Mouse (Mus musculus) heart, postnatal 36 days (tissue): ENCODE data around the gene Kcnk3. TPM values are rescaled to one million over a fixed set of nuclear protein-coding genes. Genes with fewer than 3 reads are reported as not detected.
A peak's percentile ranks its signal among the peaks of the same experiment; 100 is the strongest.

ENCODE experiments used
- DNase-seq, 2 experiments: peaks; one replicate each; pipeline ENCODE4 v3.0.0; 2021 to 2022
- intact Hi-C: fragments of 180-260 bp; cut with DNase I; formaldehyde crosslinking; loops from one replicate; pipeline ENCODE4 v1.15.1; 2025
- total RNA-seq, 2 experiments: library from RNA; stranded (reverse); gene quantifications; 2 replicates each; pipeline ENCODE4 v1.2.3; 2021

The Kcnk3 gene
- 100 to 1,000 TPM; 234 to 245 TPM for total RNA-seq

DNA sequence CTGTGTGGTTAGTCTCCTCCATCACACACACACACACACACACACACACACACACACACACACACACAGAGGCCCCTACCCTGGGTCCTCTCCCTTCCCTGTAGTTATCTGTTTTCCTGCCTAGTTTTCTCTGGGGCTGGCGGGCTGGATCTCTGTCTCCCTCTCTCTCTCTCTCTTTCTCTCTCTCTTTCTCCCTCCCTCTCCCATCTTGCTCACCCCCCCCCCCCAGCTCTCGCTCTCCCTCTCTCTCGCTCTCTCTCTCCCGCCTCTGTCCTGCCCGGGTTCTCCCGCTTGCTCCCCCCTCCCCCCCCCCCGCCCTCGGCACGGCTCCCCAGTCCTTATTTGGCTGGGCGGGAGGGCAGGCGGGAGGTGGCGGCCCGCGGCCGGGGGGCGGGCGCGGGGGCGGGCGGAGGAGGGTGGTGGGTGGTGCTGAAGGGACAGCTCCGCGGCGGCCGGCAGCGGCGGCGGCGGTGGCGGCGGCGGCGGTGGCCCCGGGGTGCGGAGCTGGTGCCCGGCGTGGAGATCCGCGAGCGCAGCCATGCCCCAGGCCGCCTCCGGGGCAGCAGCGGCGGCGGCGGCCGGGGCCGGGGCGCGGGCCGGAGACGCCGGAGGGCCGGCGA is at the start of gene Kcnk3:
Kcnk3 (plus strand) TSS at position 490 of the 620 bp plus-strand sequence.
- intact Hi-C loops = loop anchor here (1.0 to 5.0 kb wide), 3 partner anchors 27 to 70 kb away; no protein-coding TSS in a partner anchor
- DNase-seq = peak; percentile 78

DNA sequence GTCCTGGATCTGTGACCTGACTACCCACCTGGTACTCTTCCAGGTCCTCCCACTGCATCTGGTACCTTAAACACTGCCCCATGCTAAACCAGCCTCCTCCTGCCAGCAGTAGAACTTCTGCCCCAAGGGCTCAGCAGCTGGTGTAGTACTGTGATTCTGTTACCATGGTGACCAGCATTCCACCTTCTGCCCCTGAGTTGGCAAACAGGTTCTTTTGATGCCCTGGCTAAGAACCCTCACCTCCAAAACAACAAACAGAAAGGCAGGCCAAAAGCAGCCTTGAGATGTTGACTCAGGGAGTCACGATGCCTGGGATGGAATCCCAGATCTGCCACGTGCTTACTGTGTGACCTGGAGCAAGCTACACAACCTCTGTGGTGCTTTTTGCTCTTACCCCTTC is 42.3 kb upstream of the Kcnk3 start, which contains the start of gene Cib4:
Cib4 (minus strand) TSS at position 139 of the 400 bp plus-strand sequence.
- no peak for DNase-seq
- intact Hi-C loops = no loop called here

DNA sequence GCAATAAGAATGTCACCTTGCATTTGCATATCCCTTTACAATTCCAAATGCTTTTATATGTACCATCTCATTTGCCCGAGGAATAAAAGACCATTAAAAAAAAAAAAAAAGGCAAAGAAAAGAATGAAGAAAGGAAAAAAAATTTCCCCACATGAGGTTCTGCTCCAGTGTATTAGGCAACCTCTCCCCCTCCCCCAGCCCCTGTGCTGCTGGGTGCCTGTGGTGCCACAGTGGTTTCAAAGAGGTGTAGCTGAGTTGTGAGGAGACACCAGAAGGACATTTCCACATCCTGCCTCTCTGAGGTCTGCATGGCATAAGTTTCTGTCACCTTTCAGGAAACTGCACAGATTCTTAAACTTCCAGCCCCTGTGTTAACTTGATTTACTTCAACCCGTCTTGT is 39.3 kb upstream of the Kcnk3 start:
- DNase-seq = no peak
- intact Hi-C loops = no loop called here

DNA sequence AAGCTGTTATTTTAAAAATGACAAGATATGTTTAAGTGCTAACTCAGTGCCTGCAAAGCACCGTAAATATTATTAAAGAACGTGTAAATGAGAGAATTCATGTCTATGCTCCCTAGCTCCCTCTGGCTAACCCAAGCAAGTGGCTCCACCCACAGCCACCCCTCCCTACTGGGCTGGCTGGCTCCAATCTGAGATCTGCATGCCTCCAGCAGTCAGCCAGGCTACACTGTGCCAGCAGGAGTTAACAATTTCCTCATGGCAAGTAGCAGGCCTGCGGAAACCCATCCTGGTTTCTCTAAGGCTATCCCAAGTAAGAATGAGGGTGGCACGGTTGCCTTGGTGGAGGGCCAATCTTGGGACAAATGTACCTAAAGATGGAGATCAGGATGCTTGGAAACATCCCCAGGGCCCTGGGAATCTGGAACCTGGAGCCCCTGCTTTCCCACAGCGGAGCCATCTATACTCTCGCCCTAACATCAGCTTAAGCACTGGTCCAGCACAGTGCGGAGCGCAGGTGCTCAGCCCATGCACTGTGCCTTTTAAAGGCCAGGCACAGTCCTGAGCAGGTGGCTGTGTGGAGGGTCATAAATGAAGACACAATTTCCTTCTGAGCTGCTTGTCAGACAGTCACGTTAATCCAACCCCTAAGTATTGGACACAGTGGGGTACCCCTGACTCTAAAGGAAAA is 37.5 kb upstream of the Kcnk3 start:
- peak; percentile 15 to 16 for DNase-seq
- intact Hi-C loops = no loop called here

DNA sequence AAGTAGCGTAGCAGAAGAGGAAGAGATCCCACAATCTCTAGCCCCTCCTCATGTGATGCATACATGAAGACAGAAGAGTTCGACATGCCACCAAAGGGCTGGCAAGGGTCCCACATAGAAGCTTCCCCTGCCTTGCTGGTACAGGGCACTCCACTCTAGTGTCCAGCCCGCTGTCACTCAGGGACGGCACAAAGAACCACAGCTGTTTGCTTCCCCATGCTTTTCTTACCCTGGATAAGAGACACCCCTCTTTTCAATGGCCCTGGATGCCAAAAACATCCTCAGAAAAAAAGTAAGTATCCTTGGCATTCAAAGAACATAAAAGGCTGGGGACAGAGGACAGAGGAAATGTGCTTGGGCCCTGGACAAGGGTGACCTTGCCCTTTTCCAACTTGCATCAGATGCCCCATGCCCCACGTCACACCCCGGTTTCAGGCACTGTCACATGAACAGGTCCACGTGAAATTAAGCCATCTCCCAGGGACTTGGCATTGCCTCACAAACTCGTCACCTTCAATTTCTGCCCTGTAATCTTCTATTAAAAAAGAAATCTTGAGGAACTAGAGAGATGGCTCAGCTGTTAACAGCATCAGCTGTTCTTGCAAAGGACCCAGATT is 36.8 kb upstream of the Kcnk3 start:
- no peak for DNase-seq
- intact Hi-C loops = no loop called here

DNA sequence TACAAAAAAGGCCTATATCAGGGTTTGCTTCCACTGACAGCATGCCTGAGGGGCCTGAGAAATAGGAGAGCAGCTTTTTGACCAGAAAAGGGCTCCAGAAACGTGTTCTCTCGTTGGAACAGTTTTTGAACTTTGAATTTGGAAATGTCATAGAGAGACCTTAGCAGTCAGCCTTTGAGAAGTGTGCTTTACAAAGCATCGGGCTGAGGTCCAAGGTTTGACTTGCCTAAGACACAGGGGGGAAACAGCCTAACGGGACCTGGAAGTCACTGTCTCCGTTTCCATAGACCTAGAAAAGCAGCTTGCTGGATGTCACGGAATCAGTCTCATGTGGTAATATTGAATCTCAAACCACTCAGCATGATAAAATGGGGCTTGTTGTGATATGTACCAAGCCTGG is 36.0 kb upstream of the Kcnk3 start:
- no peak for DNase-seq
- intact Hi-C loops = no loop called here

DNA sequence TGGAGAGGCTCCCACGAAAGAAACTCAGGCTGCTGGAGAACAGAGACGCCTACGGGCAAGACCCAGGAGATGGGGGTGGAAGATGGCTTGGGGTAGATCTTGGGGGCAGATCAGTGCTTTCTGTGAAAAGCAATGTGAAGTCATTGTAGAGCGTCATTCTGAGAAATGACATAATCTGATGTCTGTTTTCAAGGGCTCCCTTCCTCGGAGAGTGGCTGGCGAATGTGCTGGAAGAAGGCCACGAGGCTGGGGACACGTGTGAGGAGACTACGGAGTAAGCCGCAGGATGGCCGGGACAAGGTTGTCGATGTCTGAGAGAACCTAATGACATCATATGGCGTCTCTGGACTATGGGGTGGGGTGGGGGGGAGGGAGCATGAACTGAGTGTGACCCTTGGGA is 34.0 kb upstream of the Kcnk3 start:
- intact Hi-C loops = no loop called here

DNA sequence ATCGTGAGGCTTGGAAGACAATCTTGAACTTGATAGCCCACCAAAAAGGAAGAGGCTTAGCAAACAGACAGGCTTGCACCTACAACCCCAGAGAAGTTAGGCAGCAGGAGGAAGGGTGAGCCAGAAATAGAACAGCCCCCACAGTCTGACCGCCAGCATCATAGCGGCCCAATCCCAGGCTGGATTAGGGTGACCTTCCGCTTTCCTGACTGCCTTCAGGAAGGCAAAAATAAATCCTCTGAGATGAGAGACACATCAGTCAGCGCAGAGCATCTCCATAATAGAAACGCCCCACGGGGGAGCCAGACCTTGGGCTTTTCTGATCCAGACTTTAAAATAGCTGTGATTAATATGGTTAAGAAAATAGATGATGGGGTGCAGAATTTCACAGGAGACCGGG is 33.0 kb upstream of the Kcnk3 start:
- DNase-seq = no peak
- intact Hi-C loops = no loop called here

More for the DNA sequence above, 34.0 kb upstream of the Kcnk3 start:
- DNase-seq = no peak

DNA sequence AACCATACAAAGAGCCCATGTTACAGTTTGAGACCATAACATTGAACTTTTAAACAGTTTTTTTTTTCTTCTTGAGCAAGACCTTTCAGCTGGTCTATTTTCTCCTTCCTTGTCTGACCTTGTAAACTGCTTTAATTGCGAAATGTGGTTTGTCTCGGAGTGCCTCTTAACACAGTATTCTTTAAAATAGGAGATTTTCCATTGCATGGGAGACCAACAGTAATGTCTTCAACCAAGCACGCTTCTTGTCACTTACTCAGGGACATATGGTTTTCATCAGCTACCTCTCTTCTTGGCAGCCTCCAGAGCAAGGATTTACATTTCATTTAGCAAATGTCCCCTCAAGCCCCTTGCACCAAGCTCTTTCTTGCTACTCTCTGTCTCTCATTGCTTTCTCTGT is 31.7 kb upstream of the Kcnk3 start:
- DNase-seq = no peak
- intact Hi-C loops = no loop called here

DNA sequence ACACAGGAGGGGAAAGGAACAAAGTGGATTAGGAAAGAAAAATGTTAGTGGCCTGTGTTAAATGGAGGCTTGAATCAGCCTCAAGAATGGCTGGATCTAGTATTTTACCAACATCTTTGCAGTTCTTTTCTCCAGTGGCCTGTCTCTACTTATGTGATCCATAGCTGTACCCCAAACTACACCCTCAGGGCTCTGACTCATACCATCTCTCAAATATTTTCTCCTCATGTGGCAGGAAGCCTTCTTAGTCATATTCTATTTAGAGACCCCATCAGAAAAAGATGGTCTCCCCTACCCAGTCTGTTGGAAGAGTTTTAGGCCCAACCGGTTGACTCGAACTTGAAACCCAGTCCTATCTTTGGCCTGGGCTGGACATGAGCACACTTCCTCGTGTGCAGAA is 28.5 kb upstream of the Kcnk3 start:
- no peak for DNase-seq
- intact Hi-C loops = no loop called here

DNA sequence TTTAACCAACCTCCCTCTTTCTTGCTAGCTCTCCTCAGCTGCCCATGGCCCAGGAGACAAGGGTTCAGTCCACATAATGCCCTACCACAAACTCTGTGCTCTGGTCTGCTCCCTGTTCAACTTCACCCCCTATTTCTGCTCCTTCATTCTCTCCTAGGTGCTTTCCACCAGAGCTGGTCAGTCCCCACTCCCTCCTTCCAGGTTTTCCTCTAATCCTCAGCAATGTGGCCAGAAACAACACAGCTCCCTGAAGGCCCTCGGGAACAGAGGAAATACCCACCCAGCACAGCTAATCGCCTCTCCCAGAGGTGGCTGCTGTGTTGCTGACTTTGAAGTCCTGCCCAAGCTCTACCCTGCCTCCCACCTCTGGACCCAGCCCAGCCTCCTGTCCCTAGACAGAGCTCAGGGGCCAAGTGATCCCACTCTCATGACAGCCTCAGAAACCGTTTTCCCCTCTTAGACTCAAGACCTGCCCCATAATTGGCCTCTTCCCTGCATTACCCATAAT is 27.9 kb upstream of the Kcnk3 start:
- no peak for DNase-seq
- intact Hi-C loops = no loop called here

DNA sequence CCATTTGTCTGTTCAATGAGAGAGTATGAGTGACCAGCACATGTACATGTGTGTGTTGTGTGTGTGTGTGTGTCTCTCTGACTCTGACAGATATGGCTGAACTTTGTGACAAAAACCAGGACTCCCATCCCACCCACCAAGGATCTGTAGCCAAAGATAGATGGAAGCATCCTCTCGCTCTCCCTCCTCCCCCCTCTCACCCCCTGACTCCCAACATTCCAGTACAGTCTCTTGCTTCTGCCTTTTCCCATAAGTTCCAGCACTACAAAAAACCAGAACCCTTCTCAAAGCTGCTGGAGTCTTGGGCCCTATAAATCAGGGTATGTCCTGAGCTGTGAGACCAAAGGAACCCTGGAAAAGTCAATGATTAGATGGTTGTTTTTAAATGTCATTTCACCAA is 19.5 kb upstream of the Kcnk3 start:
- intact Hi-C loops = no loop called here
- DNase-seq = no peak

DNA sequence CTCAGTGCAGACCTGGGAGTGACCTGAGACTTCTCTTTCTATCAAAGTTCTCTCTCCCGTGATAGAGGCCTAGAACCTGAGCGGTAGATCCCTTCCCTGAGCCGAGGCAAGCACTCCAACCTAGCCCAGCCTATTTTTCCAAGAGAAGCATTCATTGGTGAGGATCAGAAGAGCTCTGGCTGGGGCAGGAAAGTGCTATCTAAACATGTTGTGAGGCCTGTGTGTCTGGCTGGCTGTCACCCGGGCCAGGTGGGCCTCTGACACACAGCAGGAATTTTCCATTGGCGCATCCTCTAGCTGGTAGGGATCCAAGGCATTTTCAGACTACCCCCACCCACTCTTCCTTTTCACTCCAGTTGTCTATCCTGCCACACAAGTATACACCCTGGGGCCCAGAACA is 16.1 kb upstream of the Kcnk3 start:
- DNase-seq = no peak
- intact Hi-C loops = no loop called here

DNA sequence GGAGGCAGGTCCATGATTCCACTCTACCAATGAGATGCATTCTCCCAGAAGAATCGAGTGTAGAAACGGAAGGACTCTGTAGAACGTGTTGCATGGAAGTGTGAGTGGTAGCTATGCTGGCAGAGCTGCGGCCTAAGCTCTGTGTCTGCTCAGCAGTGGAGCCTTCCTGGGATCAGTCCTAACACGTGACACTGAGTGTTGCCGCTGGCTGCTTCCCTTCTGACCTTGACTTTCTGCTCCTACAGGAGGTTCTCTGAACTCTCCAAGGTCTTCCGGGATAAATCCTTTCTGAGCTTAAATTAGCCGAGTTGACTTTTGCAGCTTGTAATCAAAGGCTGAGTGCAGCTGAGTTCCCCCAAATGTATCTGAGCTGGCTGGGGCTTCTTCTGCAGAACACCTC is 13.6 kb upstream of the Kcnk3 start:
- no peak for DNase-seq
- intact Hi-C loops = no loop called here

DNA sequence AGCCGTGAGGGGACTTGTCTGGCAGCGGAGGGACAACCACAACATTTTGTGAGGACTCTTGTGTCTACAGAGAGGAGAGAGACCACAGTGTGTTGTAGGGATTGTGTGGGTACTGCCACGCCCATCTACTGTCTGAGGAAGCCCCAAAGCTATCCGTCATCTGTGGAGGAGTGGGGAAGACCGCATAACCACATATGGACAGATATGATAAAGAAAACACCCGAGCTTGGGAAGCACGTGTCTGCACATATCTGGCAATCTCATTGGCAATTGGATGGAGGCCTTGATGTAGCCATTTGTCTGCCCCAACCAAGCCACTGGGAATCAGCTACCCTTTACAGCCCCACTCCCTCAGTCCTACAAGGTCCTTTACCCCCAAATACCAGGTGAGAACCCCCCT is 11.7 kb upstream of the Kcnk3 start:
- DNase-seq = no peak
- intact Hi-C loops = loop anchor here (5.0 kb wide), 1 partner anchor 41 kb away; no protein-coding TSS in a partner anchor

DNA sequence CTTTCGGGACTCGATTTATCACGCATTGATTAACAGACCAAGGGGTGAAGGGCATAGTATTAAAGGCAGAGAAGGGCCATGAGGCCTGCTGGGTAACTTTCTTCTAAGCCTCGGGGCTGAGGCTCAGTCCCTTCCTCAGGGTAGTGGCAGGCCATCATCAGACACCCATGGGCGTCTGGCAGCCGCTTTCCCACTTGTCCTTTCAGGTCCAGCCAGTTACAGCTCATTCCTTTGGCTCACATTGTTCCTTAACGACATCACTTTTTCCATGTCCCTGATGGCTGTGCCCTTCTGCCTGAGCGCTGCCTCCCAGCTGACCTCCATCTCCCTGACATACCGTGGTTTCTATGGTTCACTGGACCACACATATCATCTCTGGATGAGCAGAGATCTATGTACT is 10.7 kb upstream of the Kcnk3 start:
- intact Hi-C loops = loop anchor here (5.0 kb wide), 1 partner anchor 40 kb away; no protein-coding TSS in a partner anchor
- DNase-seq = peak in 1 of 2 experiments; percentile 55

DNA sequence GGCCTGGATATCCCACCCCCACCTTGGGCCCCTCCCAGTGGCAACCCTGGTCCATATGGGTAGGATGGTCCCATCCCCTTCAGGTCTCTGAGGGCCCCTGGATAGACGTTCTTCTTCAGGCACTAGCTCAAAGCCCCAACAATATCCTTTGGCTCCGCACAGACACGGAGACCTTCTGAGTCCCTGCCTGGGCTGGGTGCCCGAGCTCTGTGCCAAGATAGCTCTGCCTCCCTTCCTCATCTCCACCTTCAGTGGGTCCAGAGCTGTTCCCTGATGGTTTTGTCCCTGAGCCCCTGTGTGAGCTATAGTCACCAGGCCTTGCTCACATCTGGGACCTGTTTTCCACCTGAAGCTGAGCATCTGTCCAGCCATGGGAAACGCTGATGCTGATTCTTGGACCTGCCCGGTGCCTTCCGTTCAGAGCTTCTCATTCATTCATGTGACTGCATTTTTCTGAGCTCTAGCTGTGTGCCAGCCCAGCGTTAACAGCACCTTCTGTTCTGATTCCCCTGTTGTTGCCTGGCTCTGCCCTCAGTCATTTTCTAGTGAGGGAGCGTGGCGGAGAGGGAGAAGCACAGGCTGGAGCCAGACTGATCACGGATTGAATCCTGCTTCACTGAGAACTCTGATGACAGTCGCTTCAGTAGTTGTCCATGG is 10.2 kb upstream of the Kcnk3 start:
- DNase-seq = peak in 1 of 2 experiments; percentile 49
- intact Hi-C loops = loop anchor here (5.0 kb wide), 1 partner anchor 40 kb away; no protein-coding TSS in a partner anchor

DNA sequence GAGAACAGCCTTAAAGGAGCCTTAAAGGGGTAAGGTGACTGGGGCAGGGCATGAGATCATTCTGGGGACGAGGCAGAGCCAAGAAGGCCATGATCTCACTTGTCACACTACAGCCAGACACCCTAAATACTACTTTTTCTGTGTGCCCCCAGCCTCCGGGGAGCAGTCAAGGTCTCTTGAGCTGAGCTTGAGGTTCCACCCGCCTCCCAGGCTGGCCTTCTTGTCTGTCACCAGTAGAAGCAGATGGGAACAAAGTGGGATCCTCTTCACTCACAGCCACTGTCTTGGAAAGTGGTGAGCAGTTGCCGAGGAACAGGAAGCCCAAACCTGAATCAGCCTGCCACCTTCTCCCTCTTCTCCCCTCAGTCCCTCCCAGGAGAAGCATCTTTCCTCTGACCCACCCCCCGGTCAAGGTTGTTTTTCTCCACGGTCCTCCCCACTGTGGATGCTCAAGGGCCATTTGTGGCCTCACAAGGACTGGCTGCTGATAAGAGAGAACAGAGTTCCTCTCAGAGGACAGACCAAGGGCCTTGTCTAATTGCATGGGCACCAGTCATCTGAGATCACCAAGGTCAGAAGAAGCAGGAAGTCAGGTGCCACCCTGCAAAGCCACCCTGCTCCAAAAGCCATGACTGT is 9.4 kb upstream of the Kcnk3 start:
- DNase-seq = no peak
- intact Hi-C loops = loop anchor here (5.0 kb wide), 1 partner anchor 39 kb away; no protein-coding TSS in a partner anchor

DNA sequence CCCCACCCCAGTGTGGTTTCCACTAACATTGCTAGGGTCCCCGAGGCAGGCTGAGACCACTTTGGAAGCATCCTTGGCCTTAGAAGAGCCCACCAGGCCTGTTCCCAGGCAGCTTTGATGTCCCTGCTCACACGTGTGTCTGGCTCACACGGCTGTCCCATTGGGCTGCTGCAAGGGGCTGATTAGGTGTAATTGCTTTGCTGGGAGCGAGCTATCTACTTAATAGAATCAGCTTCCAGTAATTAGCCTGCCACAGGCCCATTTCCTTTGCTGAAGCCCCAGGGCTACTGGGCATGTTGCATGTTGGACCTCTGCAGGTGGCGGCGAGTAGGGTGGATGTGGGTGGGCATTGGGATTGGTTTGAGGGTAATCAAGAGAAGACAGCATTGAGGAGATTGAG is 7.2 kb upstream of the Kcnk3 start:
- intact Hi-C loops = no loop called here

DNA sequence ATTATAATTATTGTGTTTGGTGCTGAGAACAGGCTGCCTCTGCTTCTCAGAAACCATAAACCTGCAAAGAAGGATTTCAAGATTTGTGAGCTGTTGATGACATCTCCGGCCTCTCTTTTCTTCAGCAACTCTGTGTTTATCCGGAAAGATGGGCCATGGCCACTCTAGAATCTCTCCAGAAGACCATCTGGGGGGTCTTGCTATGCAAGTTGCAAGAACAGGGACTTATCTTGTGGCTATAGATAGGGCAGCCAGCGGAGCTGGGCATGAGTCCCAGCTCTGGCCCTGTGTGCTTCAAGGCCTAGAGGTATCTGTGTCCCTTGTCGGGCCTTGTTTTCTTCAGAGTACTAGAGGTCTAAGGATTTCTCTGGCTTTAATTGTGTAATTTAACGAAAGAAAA is 6.0 kb upstream of the Kcnk3 start:
- intact Hi-C loops = no loop called here
- no peak for DNase-seq

More for the DNA sequence above, 7.2 kb upstream of the Kcnk3 start:
- no peak for DNase-seq
